Mouse (Mus musculus): Measurements from ENCODE around the gene Olfr748. TPM values are rescaled to one million over a fixed set of nuclear protein-coding genes. Genes with fewer than 3 reads are reported as not detected.
"Not testable (repeated sequence)": the region's sequence is repeated elsewhere in the genome, so short reads cannot be mapped to it uniquely, and the experiment has no call there.

The Olfr748 gene
- not detected in 2 replicates for polyA plus RNA-seq (2014; fragmentation: Nextera tagmentation; extraction: Ambion mirVana)

DNA sequence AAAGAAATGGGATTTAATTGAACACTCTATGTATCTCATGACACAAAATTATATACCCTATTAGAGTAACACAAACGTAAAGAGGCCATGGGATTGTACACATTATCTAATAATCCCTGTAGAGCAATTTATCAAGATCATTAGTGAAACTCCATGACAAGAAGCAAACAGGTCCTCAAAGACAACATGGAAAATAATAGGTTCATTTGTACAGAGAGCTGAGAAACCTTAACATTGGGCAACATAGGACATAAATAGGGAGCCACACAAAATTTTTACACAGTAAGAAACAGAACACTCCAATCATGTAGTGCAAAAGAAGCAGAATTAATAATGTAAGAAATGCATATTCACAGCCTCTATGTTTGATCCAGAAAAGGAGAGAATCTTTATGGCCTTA is at the start of gene Olfr748:
Olfr748 (plus strand) TSS at position 301 of the 400 bp plus-strand sequence.
- no peak within 1 kb of the TSS for H3K27ac ChIP-seq (ENCODE audit: low read depth, low read length)
- H3K4me2 ChIP-seq (ENCODE audit: low read depth, low read length) = no peak within 1 kb of the TSS
- no peaks in the 10 kb centered on the region for H3K4me1 ChIP-seq (ENCODE audit: control insufficient read depth, insufficient read depth, low read length)
- no peaks in the 10 kb centered on the region for H3K27me3 ChIP-seq (ENCODE audit: control insufficient read depth, insufficient read depth, low read length)
- no peak for ATAC-seq (ENCODE audit: low read depth)
- no peak within 1 kb of the TSS for H3K4me3 ChIP-seq (ENCODE audit: low read depth, low read length)
- no peaks in the 10 kb centered on the region for H3K9me3 ChIP-seq (ENCODE audit: control insufficient read depth, low read length)
- 76% methylated on average over 1 of the region's 1 CpGs for WGBS
- H3K9ac ChIP-seq (replicated peaks; ENCODE audit: low read depth, low read length) = no peak within 1 kb of the TSS
- no peaks in the 10 kb centered on the region for H3K36me3 ChIP-seq (ENCODE audit: control insufficient read depth, insufficient read depth, low read length)

- Histone ChIP-seq H3K4me1 (ENCODE audit: control insufficient read depth, insufficient read depth, low read length) (no peaks in the 10 kb centered on the region), H3K9me3 (ENCODE audit: control insufficient read depth, low read length) (no peaks in the 10 kb centered on the region), H3K27ac (ENCODE audit: low read depth, low read length) (no peak within 1 kb of the TSS), H3K9ac (replicated peaks; ENCODE audit: low read depth, low read length) (no peak within 1 kb of the TSS), H3K36me3 (ENCODE audit: control insufficient read depth, insufficient read depth, low read length) (no peaks in the 10 kb centered on the region), H3K4me3 (ENCODE audit: low read depth, low read length) (no peak within 1 kb of the TSS), H3K27me3 (ENCODE audit: control insufficient read depth, insufficient read depth, low read length) (no peaks in the 10 kb centered on the region), H3K4me2 (ENCODE audit: low read depth, low read length) (no peak within 1 kb of the TSS)
- ATAC-seq (ENCODE audit: low read depth) = no peak
- WGBS = 93% methylated on average over 3 of the region's 3 CpGs
These were observed 14.1 kb upstream of the Olfr748 start, which contains the start of gene Olfr747 for GRCm38 (mm10) chr14:50693106-50693505. Olfr747 (minus strand) TSS chr14:50693206.

- ATAC-seq (ENCODE audit: low read depth); H3K36me3 ChIP-seq (ENCODE audit: control insufficient read depth, insufficient read depth, low read length); H3K4me3 ChIP-seq (ENCODE audit: low read depth, low read length); H3K4me1 ChIP-seq (ENCODE audit: control insufficient read depth, insufficient read depth, low read length); H3K4me2 ChIP-seq (ENCODE audit: low read depth, low read length); H3K9ac ChIP-seq (replicated peaks; ENCODE audit: low read depth, low read length); H3K27me3 ChIP-seq (ENCODE audit: control insufficient read depth, insufficient read depth, low read length); H3K9me3 ChIP-seq (ENCODE audit: control insufficient read depth, low read length); H3K27ac ChIP-seq (ENCODE audit: low read depth, low read length): not testable (repeated sequence)
- WGBS = 91% methylated on average over 15 of the region's 15 CpGs
These were observed 12.7 kb downstream of the Olfr748 start for GRCm38 (mm10) chr14:50719875-50720274.

DNA sequence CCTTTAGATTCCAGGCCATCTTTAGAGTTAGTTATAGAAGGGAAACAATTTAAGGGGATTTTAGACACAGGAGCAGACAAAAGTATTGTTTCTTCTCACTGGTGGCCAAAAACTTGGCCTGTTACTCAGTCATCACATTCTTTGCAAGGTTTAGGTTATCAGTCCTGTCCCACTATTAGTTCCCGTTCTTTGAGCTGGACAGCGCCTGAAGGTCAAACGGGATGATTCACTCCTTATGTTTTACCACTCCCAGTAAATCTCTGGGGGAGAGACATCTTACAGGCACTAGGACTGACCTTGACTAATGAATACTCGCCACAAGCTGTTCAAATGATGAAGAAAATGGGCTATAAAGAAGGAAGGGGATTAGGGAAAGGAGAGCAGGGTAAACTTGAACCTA is 15.2 kb downstream of the Olfr748 start:
- WGBS = 80% methylated on average over 3 of the region's 4 CpGs
- not testable (repeated sequence) for H3K4me1 ChIP-seq (ENCODE audit: control insufficient read depth, insufficient read depth, low read length); H3K27ac ChIP-seq (ENCODE audit: low read depth, low read length); H3K9me3 ChIP-seq (ENCODE audit: control insufficient read depth, low read length); H3K9ac ChIP-seq (replicated peaks; ENCODE audit: low read depth, low read length); H3K4me3 ChIP-seq (ENCODE audit: low read depth, low read length); H3K27me3 ChIP-seq (ENCODE audit: control insufficient read depth, insufficient read depth, low read length); ATAC-seq (ENCODE audit: low read depth); H3K36me3 ChIP-seq (ENCODE audit: control insufficient read depth, insufficient read depth, low read length); H3K4me2 ChIP-seq (ENCODE audit: low read depth, low read length)

GRCm38 (mm10) chr14:50740334-50740733 is 33.2 kb downstream of the Olfr748 start:
- Histone ChIP-seq H3K4me3 (ENCODE audit: low read depth, low read length) (no peak overlapping the region), H3K9me3 (ENCODE audit: control insufficient read depth, low read length) (no peaks in the 10 kb centered on the region), H3K4me1 (ENCODE audit: control insufficient read depth, insufficient read depth, low read length) (no peaks in the 10 kb centered on the region), H3K27me3 (ENCODE audit: control insufficient read depth, insufficient read depth, low read length) (no peaks in the 10 kb centered on the region), H3K36me3 (ENCODE audit: control insufficient read depth, insufficient read depth, low read length) (no peaks in the 10 kb centered on the region), H3K9ac (replicated peaks; ENCODE audit: low read depth, low read length) (no peak overlapping the region), H3K27ac (ENCODE audit: low read depth, low read length) (no peak overlapping the region), H3K4me2 (ENCODE audit: low read depth, low read length) (no peak overlapping the region)
- WGBS = 74% methylated on average over 2 of the region's 2 CpGs
- ATAC-seq (ENCODE audit: low read depth) = no peak

- Histone ChIP-seq H3K27me3 (ENCODE audit: control insufficient read depth, insufficient read depth, low read length) (no peaks in the 10 kb centered on the region), H3K27ac (ENCODE audit: low read depth, low read length) (no peak overlapping the region)
- WGBS = 64% methylated on average over 2 of the region's 2 CpGs
These were observed 34.4 kb downstream of the Olfr748 start for GRCm38 (mm10) chr14:50741584-50741983.

DNA sequence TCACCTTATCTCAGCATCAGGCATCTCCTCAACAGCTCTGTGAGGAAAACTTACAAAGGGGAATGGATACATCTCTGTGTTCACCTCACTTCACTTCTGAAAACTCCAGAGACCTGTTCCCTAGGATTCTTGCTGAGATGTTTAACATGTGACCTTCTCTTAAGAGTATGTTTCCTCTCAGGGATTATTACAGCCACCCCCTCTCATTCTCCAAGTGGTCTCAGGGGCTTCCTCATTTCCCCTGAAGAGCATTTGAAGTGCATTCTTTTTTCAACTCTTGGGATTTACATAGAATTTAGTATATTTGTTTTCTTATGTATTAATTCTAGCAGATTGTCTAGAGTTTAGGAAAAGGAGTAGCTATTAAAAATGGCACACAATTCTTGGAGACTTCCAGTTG is 37.8 kb downstream of the Olfr748 start, which contains the start of gene Olfr749:
Olfr749 (minus strand) TSS at position 101 of the 400 bp plus-strand sequence.
- Histone ChIP-seq H3K9ac (replicated peaks; ENCODE audit: low read depth, low read length) (no peak within 1 kb of the TSS), H3K27me3 (ENCODE audit: control insufficient read depth, insufficient read depth, low read length) (no peaks in the 10 kb centered on the region), H3K9me3 (ENCODE audit: control insufficient read depth, low read length) (no peaks in the 10 kb centered on the region), H3K4me2 (ENCODE audit: low read depth, low read length) (no peak within 1 kb of the TSS), H3K27ac (ENCODE audit: low read depth, low read length) (no peak within 1 kb of the TSS), H3K36me3 (ENCODE audit: control insufficient read depth, insufficient read depth, low read length) (no peaks in the 10 kb centered on the region), H3K4me1 (ENCODE audit: control insufficient read depth, insufficient read depth, low read length) (no peaks in the 10 kb centered on the region), H3K4me3 (ENCODE audit: low read depth, low read length) (no peak within 1 kb of the TSS)
- no peak for ATAC-seq (ENCODE audit: low read depth)

More at GRCm38 (mm10) chr14:50741584-50741983, 34.4 kb downstream of the Olfr748 start:
- H3K4me1 ChIP-seq (ENCODE audit: control insufficient read depth, insufficient read depth, low read length) = no peaks in the 10 kb centered on the region
- no peak for ATAC-seq (ENCODE audit: low read depth)
- H3K4me3 ChIP-seq (ENCODE audit: low read depth, low read length) = no peak overlapping the region
- H3K9me3 ChIP-seq (ENCODE audit: control insufficient read depth, low read length) = no peaks in the 10 kb centered on the region
- H3K4me2 ChIP-seq (ENCODE audit: low read depth, low read length) = no peak overlapping the region
- H3K9ac ChIP-seq (replicated peaks; ENCODE audit: low read depth, low read length) = no peak overlapping the region
- no peaks in the 10 kb centered on the region for H3K36me3 ChIP-seq (ENCODE audit: control insufficient read depth, insufficient read depth, low read length)

- Histone ChIP-seq H3K4me3 (ENCODE audit: low read depth, low read length) (no peak overlapping the region), H3K9me3 (ENCODE audit: control insufficient read depth, low read length) (no peaks in the 10 kb centered on the region), H3K36me3 (ENCODE audit: control insufficient read depth, insufficient read depth, low read length) (0 out of 2 replicates have a peak, but pooled peaks cover 6% of the 10 kb centered on the region), H3K4me2 (ENCODE audit: low read depth, low read length) (no peak overlapping the region), H3K27me3 (ENCODE audit: control insufficient read depth, insufficient read depth, low read length) (no peaks in the 10 kb centered on the region), H3K9ac (replicated peaks; ENCODE audit: low read depth, low read length) (no peak overlapping the region), H3K27ac (ENCODE audit: low read depth, low read length) (no peak overlapping the region), H3K4me1 (ENCODE audit: control insufficient read depth, insufficient read depth, low read length) (no peaks in the 10 kb centered on the region)
- 72% methylated on average over 5 of the region's 5 CpGs for WGBS
- ATAC-seq (ENCODE audit: low read depth) = no peak
These were observed 51.4 kb downstream of the Olfr748 start for GRCm38 (mm10) chr14:50758416-50759085.

Measured in neural tube, embryonic 14.5 days (tissue).